Mouse (Mus musculus) megakaryocyte, embryonic 14.5 days (primary cell): ENCODE measurements at regions not wholly inside any gene's neighbourhood (a gene's known extent, or its start where the extent isn't known, plus 50 kb on each side); places are given as distances from the start of the nearest gene placed in this dataset.
A peak's percentile ranks its signal among the peaks of the same experiment; 100 is the strongest.
"Not testable (repeated sequence)": the region's sequence is repeated elsewhere in the genome, so short reads cannot be mapped to it uniquely, and the experiment has no call there.

Experiments used
- H3K27me3 ChIP-seq: replicated peaks from 2 replicates; pipeline ENCODE3; 2012; ENCODE audit warnings: inconsistent platforms
- H3K36me3 ChIP-seq: replicated peaks from 2 replicates; pipeline ENCODE3; 2012; ENCODE audit warnings: low read length, inconsistent platforms, mixed read lengths
- H3K4me1 ChIP-seq: 2 replicates; pipeline ENCODE4 v1.6.1; 2012; ENCODE audit warnings: inconsistent platforms
- H3K4me3 ChIP-seq: replicated peaks from 2 replicates; pipeline ENCODE3; 2012; ENCODE audit warnings: moderate library complexity, mild to moderate bottlenecking, inconsistent platforms
- H3K9me3 ChIP-seq: 2 replicates; pipeline ENCODE4 v1.6.1; 2012; ENCODE audit warnings: inconsistent platforms
- FLI1 ChIP-seq: IDR thresholded peaks from 2 replicates; pipeline ENCODE4 v1.6.1; 2012; ENCODE audit warnings: low read length, inconsistent platforms, mixed read lengths
- GATA1 ChIP-seq: IDR thresholded peaks from 3 replicates; pipeline ENCODE4 v1.6.1; 2012; ENCODE audit warnings: mixed read lengths, low read length, inconsistent platforms, borderline replicate concordance

GRCm38 (mm10) chr6:4149663-4150062 lies 62.9 kb upstream of the Bet1 start:
- no peaks in the 10 kb centered on the region for H3K36me3 ChIP-seq
- H3K4me1 ChIP-seq = no peaks in the 10 kb centered on the region
- no peak for TF ChIP-seq FLI1
- TF ChIP-seq GATA1 = no peak
- H3K4me3 ChIP-seq = no peak overlapping the region
- H3K27me3 ChIP-seq = no peaks in the 10 kb centered on the region
- no peaks in the 10 kb centered on the region for H3K9me3 ChIP-seq

- TF ChIP-seq FLI1 = no peak
- no peak for TF ChIP-seq GATA1
- no peaks in the 10 kb centered on the region; the same call in 1 of the 2 replicates for H3K4me1 ChIP-seq
- no peaks in the 10 kb centered on the region for H3K36me3 ChIP-seq
Observed at GRCm38 (mm10) chr6:4158293-4158692, 71.5 kb upstream of the Bet1 start.

DNA sequence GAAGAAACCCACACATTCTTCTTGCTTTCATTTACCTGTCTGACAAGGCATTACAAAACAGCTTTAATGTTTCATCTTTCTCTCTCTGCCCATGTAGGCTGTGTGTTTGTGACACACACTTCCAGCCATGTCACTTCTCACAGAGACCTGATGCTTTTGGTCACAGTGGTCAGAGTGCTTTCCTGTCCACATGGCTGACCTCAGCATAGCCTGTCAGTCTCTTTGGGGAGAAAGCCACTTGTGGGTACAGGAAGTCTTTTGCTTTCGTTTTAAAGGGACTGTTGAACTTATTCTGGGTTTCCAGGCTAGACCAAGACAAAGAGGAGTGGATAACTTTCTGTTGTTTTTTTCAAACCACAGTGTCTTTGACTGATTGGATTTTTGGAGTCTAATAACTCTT lies 77.0 kb upstream of the Bet1 start:
- TF ChIP-seq FLI1 (no peak), GATA1 (no peak)
- Histone ChIP-seq H3K9me3 (no peaks in the 10 kb centered on the region), H3K27me3 (no peaks in the 10 kb centered on the region), H3K4me3 (peak overlapping the region; percentile 79), H3K4me1 (peaks cover 6% of the 10 kb centered on the region), H3K36me3 (no peaks in the 10 kb centered on the region)

More at GRCm38 (mm10) chr6:4158293-4158692, 71.5 kb upstream of the Bet1 start:
- Histone ChIP-seq H3K4me3 (no peak overlapping the region), H3K9me3 (no peaks in the 10 kb centered on the region), H3K27me3 (no peaks in the 10 kb centered on the region)

GRCm38 (mm10) chr6:4167112-4167511 lies 80.3 kb upstream of the Bet1 start:
- Histone ChIP-seq H3K9me3 (no peaks in the 10 kb centered on the region), H3K4me1 (peaks cover 6% of the 10 kb centered on the region), H3K4me3 (no peak overlapping the region), H3K27me3 (no peaks in the 10 kb centered on the region), H3K36me3 (no peaks in the 10 kb centered on the region)
- no peak for TF ChIP-seq FLI1
- no peak for TF ChIP-seq GATA1

- no peak for TF ChIP-seq FLI1
- no peak for TF ChIP-seq GATA1
- Histone ChIP-seq H3K9me3 (no peaks in the 10 kb centered on the region), H3K27me3 (no peaks in the 10 kb centered on the region), H3K36me3 (no peaks in the 10 kb centered on the region), H3K4me1 (peaks cover 6% of the 10 kb centered on the region), H3K4me3 (no peak overlapping the region)
Observed at GRCm38 (mm10) chr6:4167757-4168156, 81.0 kb upstream of the Bet1 start.

- Histone ChIP-seq H3K9me3 (no peaks in the 10 kb centered on the region), H3K36me3 (no peaks in the 10 kb centered on the region), H3K4me3 (no peak overlapping the region), H3K4me1 (no peaks in the 10 kb centered on the region), H3K27me3 (no peaks in the 10 kb centered on the region)
- TF ChIP-seq FLI1 = no peak
- TF ChIP-seq GATA1 = no peak
Observed at GRCm38 (mm10) chr6:4171561-4171960, 84.8 kb upstream of the Bet1 start.

DNA sequence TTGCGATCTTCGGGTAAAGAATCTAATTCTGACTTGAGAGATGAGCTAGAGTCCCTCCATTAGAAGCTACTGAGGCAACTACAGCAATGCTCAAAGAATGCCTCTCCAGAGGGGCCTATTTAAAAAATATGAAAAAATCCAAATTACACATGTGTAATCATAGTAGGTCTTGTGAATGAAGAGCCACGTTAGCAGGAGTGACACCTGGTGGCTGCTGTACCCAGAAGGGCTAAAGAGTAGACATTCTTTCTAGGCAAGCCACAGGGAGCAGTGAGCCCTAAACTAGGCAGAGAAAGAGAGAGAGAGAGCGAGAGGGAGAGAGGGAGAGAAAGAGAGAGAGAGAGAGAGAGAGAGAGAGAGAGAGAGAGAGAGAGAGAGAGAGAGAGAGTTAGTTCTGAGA lies 100.9 kb upstream of the Bet1 start:
- Histone ChIP-seq H3K36me3 (no peaks in the 10 kb centered on the region), H3K27me3 (no peaks in the 10 kb centered on the region), H3K9me3 (no peaks in the 10 kb centered on the region), H3K4me1 (no peaks in the 10 kb centered on the region), H3K4me3 (no peak overlapping the region)
- TF ChIP-seq GATA1 = no peak
- no peak for TF ChIP-seq FLI1

- H3K27me3 ChIP-seq, H3K4me3 ChIP-seq, H3K9me3 ChIP-seq, H3K36me3 ChIP-seq, H3K4me1 ChIP-seq: not testable (repeated sequence)
Observed at GRCm38 (mm10) chr6:4190976-4191375, 104.2 kb upstream of the Bet1 start.

DNA sequence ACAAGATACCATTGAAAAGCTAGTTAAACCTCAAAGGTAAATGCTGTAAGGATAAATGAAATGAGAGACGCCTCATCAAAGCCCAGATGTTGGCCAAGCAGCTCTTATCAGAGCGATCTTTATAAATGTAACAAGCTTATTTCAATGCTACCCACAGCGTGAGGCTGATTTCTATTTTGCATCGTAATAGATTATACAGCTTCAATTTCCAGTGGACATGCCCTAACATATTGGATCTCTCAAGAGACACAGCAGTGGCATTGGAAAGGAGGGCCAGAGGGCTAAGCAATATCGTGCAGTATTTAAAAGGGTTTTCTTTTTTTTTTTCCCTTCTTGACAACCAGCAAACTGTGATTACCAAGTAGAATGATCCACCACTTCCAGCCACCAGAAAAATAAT lies 106.5 kb upstream of the Bet1 start:
- Histone ChIP-seq H3K27me3 (no peaks in the 10 kb centered on the region), H3K4me1 (no peaks in the 10 kb centered on the region), H3K36me3 (no peaks in the 10 kb centered on the region), H3K9me3 (no peaks in the 10 kb centered on the region), H3K4me3 (no peak overlapping the region)
- no peak for TF ChIP-seq FLI1
- no peak for TF ChIP-seq GATA1

DNA sequence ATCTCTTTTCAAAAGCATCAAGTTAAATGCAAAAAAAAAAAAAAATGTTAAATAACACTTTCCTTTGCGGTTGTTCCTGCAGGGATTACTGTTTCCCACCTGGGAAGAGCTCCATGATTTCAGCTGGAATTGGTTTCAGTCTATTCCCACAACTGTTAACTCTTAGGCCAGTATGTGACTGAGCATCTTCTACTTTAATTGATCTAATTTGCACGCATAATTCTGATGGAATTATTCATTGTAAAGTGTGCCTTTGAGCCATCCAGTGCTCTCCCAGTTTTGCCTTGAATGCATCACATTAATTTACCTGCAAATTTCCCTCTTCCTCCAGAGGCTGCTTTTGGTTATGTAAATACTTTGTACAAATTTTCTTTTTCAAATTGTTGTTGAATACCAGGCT lies 114.4 kb upstream of the Bet1 start:
- TF ChIP-seq GATA1 (no peak), FLI1 (no peak)
- H3K4me1 ChIP-seq = no peaks in the 10 kb centered on the region
- no peaks in the 10 kb centered on the region for H3K27me3 ChIP-seq
- no peaks in the 10 kb centered on the region for H3K36me3 ChIP-seq
- H3K4me3 ChIP-seq = no peak overlapping the region
- no peaks in the 10 kb centered on the region for H3K9me3 ChIP-seq

GRCm38 (mm10) chr6:4205681-4206080 lies 118.9 kb upstream of the Bet1 start:
- Histone ChIP-seq H3K27me3 (no peaks in the 10 kb centered on the region), H3K4me1 (no peaks in the 10 kb centered on the region), H3K9me3 (no peaks in the 10 kb centered on the region), H3K4me3 (no peak overlapping the region), H3K36me3 (no peaks in the 10 kb centered on the region)
- no peak for TF ChIP-seq GATA1
- TF ChIP-seq FLI1 = no peak
